Mouse (Mus musculus) stomach, embryonic 14.5 days (tissue): ENCODE measurements around the gene Brpf3. TPM values are rescaled to one million over a fixed set of nuclear protein-coding genes. Genes with fewer than 3 reads are reported as not detected.

ENCODE experiments used
- ATAC-seq: fragments of 200-750 bp; cut with Nextera tagmentation; 2 replicates; pipeline ENCODE4 v1.8.0; 2017; ENCODE audit warnings: low read depth, moderate TSS enrichment; ENCODE audit not compliant: insufficient number of reproducible peaks, insufficient read depth, low FRiP score
- H3K27ac ChIP-seq: fragments of 300-500 bp; sonication (generic); 2 replicates; pipeline ENCODE4 v1.5.1; 2014; ENCODE audit warnings: mild to moderate bottlenecking, low read length, moderate library complexity, mixed read lengths
- H3K27me3 ChIP-seq: fragments of 300-500 bp; sonication (generic); 2 replicates; pipeline ENCODE4 v1.6.1; 2014; ENCODE audit warnings: low read length, control low read depth, mixed read lengths; ENCODE audit not compliant: control insufficient read depth, insufficient read depth
- H3K36me3 ChIP-seq: fragments of 300-500 bp; sonication (generic); 2 replicates; pipeline ENCODE4 v1.6.1; 2014; ENCODE audit warnings: mild to moderate bottlenecking, control low read depth, low read length, moderate library complexity, mixed read lengths; ENCODE audit not compliant: control insufficient read depth, insufficient read depth
- H3K4me1 ChIP-seq: fragments of 300-500 bp; sonication (generic); 2 replicates; pipeline ENCODE4 v1.6.1; 2014; ENCODE audit warnings: low read length, control low read depth, mixed read lengths; ENCODE audit not compliant: control insufficient read depth, insufficient read depth
- H3K4me2 ChIP-seq: fragments of 300-500 bp; sonication (generic); replicated peaks from 2 replicates; pipeline ENCODE4 v1.6.1; 2014; ENCODE audit warnings: low read depth, low read length, control low read depth
- H3K4me3 ChIP-seq: fragments of 300-500 bp; sonication (generic); 2 replicates; pipeline ENCODE4 v1.5.1; 2014; ENCODE audit warnings: low read depth, low read length, control low read depth
- H3K9ac ChIP-seq: fragments of 300-500 bp; sonication (generic); replicated peaks from 2 replicates; pipeline ENCODE4 v1.6.1; 2014; ENCODE audit warnings: low read depth, mild to moderate bottlenecking, control low read depth, low read length, moderate library complexity, mixed read lengths
- H3K9me3 ChIP-seq: fragments of 300-500 bp; sonication (generic); 2 replicates; pipeline ENCODE4 v1.6.1; 2016; ENCODE audit warnings: low read depth, low read length, control low read depth; ENCODE audit not compliant: control insufficient read depth
- WGBS: fragments of 180-500 bp; shearing (Covaris S2); extraction: QIAGEN DNeasy Blood & Tissue Kit; methylation state at CpG from one replicate; pipeline ENCODE4 v1.1.7; 2014; 5-methylcytosine and 5-hydroxymethylcytosine counted together
- polyA plus RNA-seq: library from polyadenylated mRNA; unstranded; fragments of >200 nt; fragmentation: Nextera tagmentation; extraction: Ambion mirVana; gene quantifications from 2 replicates; pipeline ENCODE4 v1.2.1, GENCODE M21; 2014

Brpf3 gene
- 12.6 and 13.8 TPM in 2 replicates for polyA plus RNA-seq

DNA sequence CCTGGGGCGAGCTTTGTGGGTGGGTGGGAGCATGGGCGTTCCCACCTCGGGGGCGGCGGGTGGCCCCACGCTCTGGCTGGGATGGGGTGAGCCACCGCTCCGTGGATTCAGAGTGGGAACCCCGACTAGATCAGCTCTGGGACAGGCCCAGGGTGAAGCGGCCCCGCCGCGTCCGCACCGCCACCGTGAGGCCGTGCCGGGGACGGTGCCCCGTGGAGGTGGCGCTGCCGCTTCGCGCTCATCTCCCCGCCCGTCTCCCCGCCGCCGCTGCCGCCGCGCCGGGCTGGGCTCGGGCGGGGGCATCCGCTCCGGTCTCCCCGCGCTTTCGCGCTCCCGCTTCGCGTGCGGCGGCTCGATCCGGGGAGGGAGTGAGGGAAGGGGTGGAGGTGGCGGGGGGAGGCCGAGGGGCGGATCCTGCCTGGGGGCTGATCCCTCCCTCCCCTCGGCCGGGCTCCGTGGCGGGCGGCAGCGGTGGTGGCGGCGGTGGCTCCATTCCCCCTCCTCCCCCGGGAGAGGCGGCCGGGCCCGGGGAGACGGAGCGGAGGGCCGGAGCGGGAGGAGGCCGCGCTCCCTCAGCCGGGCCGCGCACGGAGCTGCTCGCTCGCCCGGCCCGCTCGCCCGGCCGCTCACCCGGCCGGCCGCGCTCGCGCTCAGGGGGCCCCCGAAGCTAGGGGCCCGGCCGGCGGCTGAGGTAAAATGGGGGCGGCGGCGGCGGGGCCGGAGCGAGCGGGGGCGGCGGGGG, at the start of gene Brpf3:
Gene Brpf3, plus strand, starts transcription at position 420 of the 742 bp plus-strand sequence.
- peak within 1 kb of the TSS; percentile 55 for H3K4me3 ChIP-seq
- H3K27ac ChIP-seq, result peak within 1 kb of the TSS; percentile 96
- WGBS, result 2% methylated on average over 58 of the region's 99 CpGs
- H3K4me1 ChIP-seq, result peaks cover 22% of the 10 kb centered on the region
- H3K9ac ChIP-seq, result peak within 1 kb of the TSS; percentile 100
- H3K27me3 ChIP-seq, result no peaks in the 10 kb centered on the region
- H3K36me3 ChIP-seq, result peaks cover 3% of the 10 kb centered on the region
- ATAC-seq, result peak; percentile 77
- peak within 1 kb of the TSS; percentile 96 for H3K4me2 ChIP-seq
- H3K9me3 ChIP-seq, result no peaks in the 10 kb centered on the region

DNA sequence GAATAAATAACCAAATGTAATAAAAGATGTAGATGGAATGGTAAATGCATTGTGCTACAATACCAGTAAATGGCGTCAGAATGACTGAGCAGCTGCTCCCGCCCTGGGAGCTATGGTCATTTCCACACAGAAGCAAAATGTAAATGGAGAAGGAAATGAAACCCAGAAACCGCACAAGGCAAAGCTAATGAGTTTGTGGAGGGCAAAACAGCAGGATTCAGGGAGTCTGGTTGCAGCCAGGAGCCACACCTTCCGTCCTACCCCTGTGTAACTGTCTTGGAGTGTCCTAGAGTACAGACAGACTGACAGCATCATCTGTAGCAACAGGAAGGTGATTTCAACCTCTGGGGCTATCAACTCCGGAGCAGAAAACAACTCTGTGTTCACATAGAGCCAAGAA, 44.4 kb upstream of the Brpf3 start:
- Histone ChIP-seq H3K36me3 (no peaks in the 10 kb centered on the region), H3K27ac (no peak overlapping the region)
- WGBS, result 65% methylated on average over 5 of the region's 5 CpGs

DNA sequence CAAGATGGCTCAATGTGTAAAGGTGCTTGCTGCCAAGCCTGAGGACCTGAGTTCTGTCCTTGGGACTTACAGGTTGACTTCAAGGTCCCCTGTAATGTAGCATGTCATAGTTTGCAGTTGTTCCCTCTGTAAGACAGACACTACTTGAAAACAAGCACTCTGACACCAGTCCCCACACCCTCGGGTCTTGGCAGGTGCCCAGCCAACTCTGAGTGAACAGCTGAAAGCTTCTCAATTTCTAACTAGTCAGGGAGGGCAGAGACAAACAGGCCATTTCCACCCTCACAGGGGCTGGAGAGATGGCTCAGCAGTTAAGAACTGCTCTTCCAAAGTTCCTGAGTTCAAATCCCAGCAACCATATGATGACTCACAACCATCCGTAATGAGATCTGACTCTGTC, 43.4 kb upstream of the Brpf3 start:
- Histone ChIP-seq H3K4me1 (no peaks in the 10 kb centered on the region), H3K9ac (no peak overlapping the region), H3K27me3 (no peaks in the 10 kb centered on the region), H3K4me2 (no peak overlapping the region), H3K4me3 (no peak overlapping the region), H3K36me3 (no peaks in the 10 kb centered on the region), H3K27ac (no peak overlapping the region), H3K9me3 (no peaks in the 10 kb centered on the region)
- 64% methylated on average over 2 of the region's 2 CpGs for WGBS
- no peak for ATAC-seq

More for the DNA sequence above, 44.4 kb upstream of the Brpf3 start:
- no peak overlapping the region for H3K4me3 ChIP-seq
- no peaks in the 10 kb centered on the region for H3K27me3 ChIP-seq
- no peak for ATAC-seq
- H3K9ac ChIP-seq, result no peak overlapping the region
- no peaks in the 10 kb centered on the region for H3K9me3 ChIP-seq
- H3K4me1 ChIP-seq, result no peaks in the 10 kb centered on the region
- no peak overlapping the region for H3K4me2 ChIP-seq

DNA sequence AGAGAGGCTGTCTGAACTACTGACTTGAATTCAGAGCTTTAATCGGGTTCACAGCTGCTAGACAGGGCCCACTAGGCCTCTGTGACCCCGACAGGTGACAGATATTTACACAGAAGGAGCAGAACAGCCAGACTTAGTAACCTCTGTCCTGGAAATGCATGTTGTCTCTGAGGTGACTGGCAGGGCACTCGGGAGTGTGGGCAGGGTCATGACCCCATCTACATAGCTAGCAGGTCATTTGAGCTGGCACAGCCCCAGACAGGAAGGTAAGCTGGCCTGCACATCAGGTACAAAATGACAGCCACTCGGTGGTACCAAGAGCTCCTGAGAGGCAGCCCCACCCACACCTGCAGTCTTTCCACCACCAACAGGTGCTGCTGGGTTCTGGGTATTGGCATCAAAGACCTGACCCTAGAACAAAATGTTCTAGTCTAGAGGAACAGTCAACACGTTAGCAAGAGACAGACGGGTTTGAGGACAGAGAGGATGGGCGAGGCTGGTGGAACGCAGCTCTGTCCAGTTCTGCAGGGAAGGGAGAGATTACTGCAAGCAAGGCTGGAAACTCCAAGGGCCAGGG, 40.1 kb upstream of the Brpf3 start:
- Histone ChIP-seq H3K9ac (no peak overlapping the region), H3K36me3 (no peaks in the 10 kb centered on the region), H3K9me3 (no peaks in the 10 kb centered on the region), H3K4me2 (no peak overlapping the region), H3K27ac (no peak overlapping the region), H3K4me3 (no peak overlapping the region), H3K4me1 (no peaks in the 10 kb centered on the region), H3K27me3 (no peaks in the 10 kb centered on the region)
- WGBS, result 56% methylated on average over 8 of the region's 8 CpGs
- ATAC-seq, result no peak

DNA sequence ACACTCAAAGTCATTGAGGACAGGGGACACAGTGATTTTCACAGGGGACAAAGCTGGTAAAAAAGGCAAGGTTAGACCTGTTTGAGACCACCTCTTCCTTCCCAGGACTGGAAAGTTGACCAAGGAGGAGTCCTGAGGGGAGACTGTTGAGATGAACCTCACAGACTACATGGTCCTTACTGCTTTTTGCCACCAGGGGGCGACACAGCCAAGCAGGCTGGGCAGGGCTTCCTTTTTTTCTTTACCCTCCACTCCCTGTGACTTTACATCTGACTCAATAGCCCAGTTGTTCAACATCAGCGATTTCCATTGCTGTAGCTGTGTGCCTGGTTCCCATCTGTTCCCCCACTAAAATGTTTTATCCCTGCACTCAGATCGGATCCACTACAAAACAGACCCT, 39.0 kb upstream of the Brpf3 start:
- 0 out of 2 replicates have a peak, but pooled peaks have one; percentile 33 for ATAC-seq
- H3K27ac ChIP-seq, result no peak overlapping the region

DNA sequence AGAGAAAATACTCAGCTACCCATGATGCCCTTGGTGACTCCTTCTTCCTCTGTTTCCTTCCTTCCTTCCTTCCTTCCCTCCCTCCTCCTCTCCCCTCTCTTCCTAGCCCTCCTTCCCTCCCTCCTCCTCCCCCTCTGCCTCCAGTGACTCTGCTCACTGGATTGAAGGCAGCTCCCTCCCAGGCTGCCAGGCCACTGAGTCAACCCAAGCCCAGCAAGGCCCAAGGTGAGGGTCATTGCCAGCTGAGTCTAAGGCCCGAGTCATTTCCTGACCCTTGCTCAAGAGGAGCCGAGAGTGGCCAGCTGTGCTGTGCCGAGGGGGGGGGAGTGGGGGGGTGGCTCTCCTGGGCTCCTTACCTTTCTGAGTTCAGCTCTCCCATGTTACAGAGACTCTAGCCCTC, 34.7 kb upstream of the Brpf3 start:
- Histone ChIP-seq H3K36me3 (no peaks in the 10 kb centered on the region), H3K4me2 (no peak overlapping the region), H3K27ac (no peak overlapping the region), H3K9me3 (no peaks in the 10 kb centered on the region), H3K4me3 (no peak overlapping the region), H3K4me1 (peaks cover 3% of the 10 kb centered on the region; the same call in 1 of the 2 replicates), H3K27me3 (no peaks in the 10 kb centered on the region), H3K9ac (no peak overlapping the region)
- WGBS, result 59% methylated on average over 3 of the region's 3 CpGs
- no peak for ATAC-seq

More for the DNA sequence above, 39.0 kb upstream of the Brpf3 start:
- WGBS, result 22% methylated on average over 3 of the region's 3 CpGs
- no peaks in the 10 kb centered on the region for H3K36me3 ChIP-seq
- H3K27me3 ChIP-seq, result no peaks in the 10 kb centered on the region
- H3K4me3 ChIP-seq, result no peak overlapping the region
- no peaks in the 10 kb centered on the region for H3K4me1 ChIP-seq
- no peak overlapping the region for H3K4me2 ChIP-seq
- H3K9me3 ChIP-seq, result no peaks in the 10 kb centered on the region
- no peak overlapping the region for H3K9ac ChIP-seq

DNA sequence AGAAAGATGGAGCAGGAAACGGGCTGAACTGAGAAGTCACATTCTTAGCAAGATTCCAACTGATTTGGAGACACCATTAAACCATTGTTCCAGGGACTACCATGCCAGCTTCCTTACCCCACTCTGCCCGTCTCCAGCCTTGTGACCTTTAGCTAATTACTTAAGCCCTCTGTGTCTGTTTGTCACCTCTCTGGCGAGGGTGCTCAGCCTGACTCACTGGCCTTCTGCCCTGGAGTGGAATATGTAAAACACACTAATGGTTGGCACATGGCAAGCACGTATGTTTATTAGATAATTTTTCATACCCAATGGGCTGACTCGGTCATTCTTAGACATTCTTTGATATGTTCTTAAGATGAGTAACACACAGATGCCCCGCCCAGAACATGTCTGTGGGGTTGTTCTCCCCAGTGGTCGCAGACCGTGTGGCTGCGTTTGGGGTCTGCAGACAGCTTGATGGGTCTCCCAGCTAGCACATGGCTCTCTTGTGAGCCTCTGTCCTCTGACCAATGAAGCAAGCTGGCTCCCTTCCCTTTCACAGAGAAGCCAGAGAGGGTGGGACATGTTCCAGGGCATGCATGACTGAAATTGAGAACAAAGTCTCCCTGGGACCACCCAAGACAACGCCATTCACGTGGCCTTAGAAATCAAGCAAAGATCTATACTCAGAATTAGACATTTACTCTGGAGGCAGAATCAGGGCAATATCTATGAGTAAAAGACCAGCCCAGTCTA, 33.9 kb upstream of the Brpf3 start:
- H3K27ac ChIP-seq, result no peak overlapping the region
- no peak overlapping the region for H3K9ac ChIP-seq
- H3K36me3 ChIP-seq, result no peaks in the 10 kb centered on the region
- H3K27me3 ChIP-seq, result no peaks in the 10 kb centered on the region
- no peak overlapping the region for H3K4me2 ChIP-seq
- no peak overlapping the region for H3K4me3 ChIP-seq
- peaks cover 3% of the 10 kb centered on the region; the same call in 1 of the 2 replicates for H3K4me1 ChIP-seq
- no peaks in the 10 kb centered on the region for H3K9me3 ChIP-seq
- WGBS, result 74% methylated on average over 11 of the region's 11 CpGs
- ATAC-seq, result no peak

DNA sequence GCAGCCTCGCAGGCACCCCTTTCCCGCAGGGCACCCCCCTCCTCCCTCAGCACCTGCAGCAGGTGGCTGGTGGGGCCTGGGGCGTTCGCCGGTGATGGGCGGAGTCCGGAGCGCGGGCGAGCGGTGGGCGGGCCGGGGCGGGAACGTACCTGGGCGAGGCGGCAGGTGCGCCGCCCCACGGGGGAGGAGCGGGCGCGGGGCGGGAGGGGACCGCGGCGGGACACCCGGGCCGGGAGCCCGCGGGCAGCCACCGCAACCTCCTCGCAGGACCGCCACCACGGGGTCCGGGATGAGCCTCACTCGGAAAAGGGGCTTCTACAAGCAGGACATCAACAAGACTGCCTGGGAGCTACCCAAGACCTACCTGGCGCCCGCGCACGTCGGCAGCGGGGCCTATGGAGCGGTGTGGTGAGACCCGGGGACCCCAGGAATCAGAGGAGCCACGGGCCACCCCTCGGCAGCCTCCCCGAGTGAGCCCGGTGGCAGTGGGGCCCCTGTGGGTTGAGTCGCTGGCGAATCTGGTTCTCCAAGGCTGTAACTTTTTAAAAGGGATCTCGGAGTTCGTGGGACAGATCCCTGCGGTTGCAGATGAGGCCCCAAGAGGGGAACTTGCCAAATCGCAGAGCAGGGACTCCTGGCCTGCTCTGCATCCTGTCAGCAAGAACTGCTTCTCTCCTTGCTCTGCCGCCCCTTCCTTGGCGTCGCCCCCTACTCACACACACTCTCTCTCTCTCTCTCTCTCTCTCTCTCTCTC, 31.6 kb upstream of the Brpf3 start, which contains the start of gene Mapk13:
Gene Mapk13, plus strand, starts transcription at position 177 of the 754 bp plus-strand sequence.
- Histone ChIP-seq H3K27me3 (no peaks in the 10 kb centered on the region), H3K4me2 (peak within 1 kb of the TSS; percentile 66), H3K36me3 (no peaks in the 10 kb centered on the region), H3K4me1 (peaks cover 3% of the 10 kb centered on the region; the same call in 1 of the 2 replicates), H3K9me3 (no peaks in the 10 kb centered on the region), H3K9ac (peak within 1 kb of the TSS; percentile 53), H3K4me3 (peak within 1 kb of the TSS; percentile 49), H3K27ac (peak within 1 kb of the TSS; percentile 49; the same call in 1 of the 2 replicates)
- 1% methylated on average over 46 of the region's 58 CpGs for WGBS
- peak; percentile 76 for ATAC-seq
